Mouse (Mus musculus) olfactory bulb, adult 2 months (tissue): ENCODE results near the gene E130308A19Rik.

ENCODE experiments used
- CTCF ChIP-seq: fragments of 200-500 bp; IDR thresholded peaks from 2 replicates; pipeline ENCODE4 v1.5.1; 2012; ENCODE audit warnings: low read depth, mild to moderate bottlenecking, low read length, moderate library complexity; ENCODE audit not compliant: insufficient read depth
- POLR2A ChIP-seq: fragments of 200-500 bp; IDR thresholded peaks from 2 replicates; pipeline ENCODE4 v1.6.1; 2012; ENCODE audit warnings: mild to moderate bottlenecking, low read depth, low read length, moderate library complexity; ENCODE audit not compliant: insufficient read depth

DNA sequence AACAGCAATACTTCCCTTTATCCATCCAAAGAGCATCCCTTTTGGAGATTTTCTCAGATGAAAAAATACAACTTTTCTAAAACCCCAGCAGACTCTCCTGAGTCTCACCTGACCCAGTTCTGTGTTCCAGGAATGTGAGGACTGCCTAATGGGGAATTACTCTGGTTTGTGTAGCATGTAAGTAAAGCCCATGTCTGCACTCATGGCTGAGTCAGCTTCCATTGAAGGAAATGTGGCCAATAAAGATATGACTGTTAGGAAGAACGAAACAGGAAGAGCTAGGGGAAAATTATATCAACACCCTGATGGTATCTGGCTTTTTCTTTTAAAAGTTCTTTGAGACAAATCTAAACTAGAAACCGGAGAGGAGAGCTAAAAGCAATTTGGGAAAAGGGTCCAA, 141.7 kb downstream of the E130308A19Rik start:
- no peak for TF ChIP-seq CTCF
- no peak for TF ChIP-seq POLR2A
